8 mouse cellular contexts compared by ENCODE assay signal in the genomic region with DNA sequence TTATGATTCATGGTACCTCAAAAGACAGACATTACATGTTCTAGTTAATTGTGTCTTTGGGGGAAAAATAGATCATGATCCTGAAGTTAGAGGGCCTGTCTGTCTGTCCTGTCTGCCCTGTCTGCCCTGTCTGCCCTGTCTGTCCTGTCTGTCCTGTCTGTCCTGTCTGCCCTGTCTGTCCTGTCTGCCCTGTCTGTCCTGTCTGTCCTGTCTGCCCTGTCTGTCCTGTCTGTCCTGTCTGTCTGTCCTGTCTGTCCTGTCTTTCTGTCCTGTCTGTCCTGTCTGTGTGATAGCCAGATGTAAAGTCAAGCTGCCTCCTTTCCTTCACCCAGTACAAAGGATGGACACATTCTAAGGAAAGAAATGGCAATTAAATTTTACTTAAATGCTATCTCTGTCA. TPM values are rescaled to one million over a fixed set of nuclear protein-coding genes. Genes with fewer than 3 reads are reported as not detected.
DNase-seq lines count a peak whose midpoint lies in the region; ATAC-seq lines count a peak whose summit lies in the region.

No protein-coding gene starts in this region.

- no peaks in the 10 kb centered on the region for H3K36me3 ChIP-seq in forebrain, embryonic 14.5 days (ENCODE audit: control insufficient read depth, insufficient read depth, low read length)
- H3K36me3 ChIP-seq in liver, embryonic 12.5 days, result no peaks in the 10 kb centered on the region

- no peaks in the 10 kb centered on the region for H3K27me3 ChIP-seq in forebrain, embryonic 14.5 days (replicated peaks; ENCODE audit: control insufficient read depth, insufficient read depth, low read length)
- H3K27me3 ChIP-seq in liver, embryonic 12.5 days (replicated peaks), result no peaks in the 10 kb centered on the region

- peak; percentile 11 for DNase-seq in right cerebral cortex, postnatal 4 days
- DNase-seq in right cerebral cortex, adult 18-20 months, result no peak
- DNase-seq in forebrain, embryonic 14.5 days (ENCODE audit: low spot score), result peak; percentile 51
- peak; percentile 16 for DNase-seq in retina, postnatal 7 days (ENCODE audit: low read depth, low spot score)
- no peak for DNase-seq in Muller cell, postnatal 12 days (ENCODE audit: inconsistent ontology term)
- no peak for DNase-seq in B cell, adult 2 months
- DNase-seq in adrenal gland, adult 18-20 months (ENCODE audit: low spot score in 2 of 2), result no peak

- ATAC-seq in forebrain, embryonic 14.5 days, result no peak; the same call in 1 of the 2 replicates
- peak; percentile 78; the same call in 1 of the 2 replicates for ATAC-seq in liver, embryonic 12.5 days

- no peak overlapping the region for H3K4me3 ChIP-seq in forebrain, embryonic 14.5 days (ENCODE audit: low read depth, low read length)
- H3K4me3 ChIP-seq in liver, embryonic 12.5 days, result no peak overlapping the region

- H3K9me3 ChIP-seq in forebrain, embryonic 14.5 days (replicated peaks; ENCODE audit: control insufficient read depth, low read length), result no peaks in the 10 kb centered on the region
- H3K9me3 ChIP-seq in liver, embryonic 12.5 days (replicated peaks), result no peaks in the 10 kb centered on the region

- H3K9ac ChIP-seq in forebrain, embryonic 14.5 days (ENCODE audit: low read length), result no peak overlapping the region
- no peak overlapping the region for H3K9ac ChIP-seq in liver, embryonic 12.5 days

- H3K27ac ChIP-seq in forebrain, embryonic 14.5 days (ENCODE audit: low read depth, low read length), result no peak overlapping the region
- no peak overlapping the region for H3K27ac ChIP-seq in liver, embryonic 12.5 days

- H3K4me2 ChIP-seq in forebrain, embryonic 14.5 days (ENCODE audit: low read length), result no peak overlapping the region
- no peak overlapping the region for H3K4me2 ChIP-seq in liver, embryonic 12.5 days

- no peaks in the 10 kb centered on the region for H3K4me1 ChIP-seq in forebrain, embryonic 14.5 days (ENCODE audit: control insufficient read depth, insufficient read depth, low read length)
- no peaks in the 10 kb centered on the region for H3K4me1 ChIP-seq in liver, embryonic 12.5 days

RNA-seq across cellular contexts. Expression of gene Cd200, which starts 56.0 kb away (rescaled TPM):
- 209 and 237 TPM in 2 replicates for polyA plus RNA-seq in forebrain, embryonic 14.5 days (2014; fragmentation: Nextera tagmentation; extraction: Ambion mirVana)
- 0.53 and 0.79 TPM in 2 replicates for polyA plus RNA-seq in liver, embryonic 12.5 days (2016; fragmentation: Nextera tagmentation; extraction: Ambion mirVana)
- total RNA-seq in adrenal gland, adult 18-20 months (2021), result 10 to 100 TPM; 58.9 to 64.8 TPM

Comparison
In these comparisons a context has a peak if more than half of its experiments do, and no peak if none do; other contexts are left out.
1. DNase-seq: peak in right cerebral cortex, postnatal 4 days (single experiment), forebrain, embryonic 14.5 days (single experiment) and retina, postnatal 7 days (single experiment); none in right cerebral cortex, adult 18-20 months (single experiment), Muller cell, postnatal 12 days (single experiment), B cell, adult 2 months (0 of 2) and adrenal gland, adult 18-20 months (0 of 2).
2. RNA of gene Cd200, which starts 56.0 kb away (polyA plus RNA-seq): 209 to 237 TPM in forebrain, embryonic 14.5 days; 0.53 to 0.79 TPM in liver, embryonic 12.5 days; every median in the first group is over 100 times any median in the second.